Mouse (Mus musculus): Measurements from ENCODE around the gene Csnk1g2. TPM values are rescaled to one million over a fixed set of nuclear protein-coding genes. Genes with fewer than 3 reads are reported as not detected.
"Not testable (repeated sequence)": the region's sequence is repeated elsewhere in the genome, so short reads cannot be mapped to it uniquely, and the experiment has no call there.

The Csnk1g2 gene
- polyA plus RNA-seq, 1 experiment from 2014 or later: 9.8 TPM

GRCm38 (mm10) chr10:80589879-80590854, 32.5 kb upstream of the Csnk1g2 start, which contains the start of gene Abhd17a:
Gene Abhd17a, minus strand, starts transcription at chr10:80590341.
- Histone ChIP-seq H3K4me3 (ENCODE audit: low read depth, low read length) (peak within 1 kb of the TSS; percentile 97), H3K4me2 (ENCODE audit: low read depth, low read length) (peak within 1 kb of the TSS; percentile 92), H3K27me3 (ENCODE audit: control insufficient read depth, insufficient read depth, low read depth, low read length) (no peaks in the 10 kb centered on the region), H3K4me1 (ENCODE audit: control insufficient read depth, low read depth, low read length) (peaks cover 36% of the 10 kb centered on the region), H3K27ac (ENCODE audit: low read length) (peak within 1 kb of the TSS; percentile 73), H3K9me3 (replicated peaks; ENCODE audit: control insufficient read depth, low read length) (no peaks in the 10 kb centered on the region), H3K36me3 (ENCODE audit: control insufficient read depth, insufficient read depth) (peaks cover 5% of the 10 kb centered on the region), H3K9ac (ENCODE audit: low read depth, low read length) (peak within 1 kb of the TSS; percentile 97)
- peak; percentile 96 for ATAC-seq (ENCODE audit: low read depth)
- WGBS (ENCODE audit: insufficient replicate concordance): under 1% methylated on average over 73 of the region's 73 CpGs

- no peak for ATAC-seq (ENCODE audit: low read depth)
- no peaks in the 10 kb centered on the region for H3K9me3 ChIP-seq (replicated peaks; ENCODE audit: control insufficient read depth, low read length)
- no peak overlapping the region for H3K9ac ChIP-seq (ENCODE audit: low read depth, low read length)
- H3K27ac ChIP-seq (ENCODE audit: low read length): no peak overlapping the region
- no peaks in the 10 kb centered on the region for H3K27me3 ChIP-seq (ENCODE audit: control insufficient read depth, insufficient read depth, low read depth, low read length)
- no peaks in the 10 kb centered on the region for H3K36me3 ChIP-seq (ENCODE audit: control insufficient read depth, insufficient read depth)
- WGBS (ENCODE audit: insufficient replicate concordance): 52% methylated on average over 4 of the region's 4 CpGs
- peaks cover 27% of the 10 kb centered on the region for H3K4me1 ChIP-seq (ENCODE audit: control insufficient read depth, low read depth, low read length)
- no peak overlapping the region for H3K4me2 ChIP-seq (ENCODE audit: low read depth, low read length)
- H3K4me3 ChIP-seq (ENCODE audit: low read depth, low read length): no peak overlapping the region
Measured at GRCm38 (mm10) chr10:80596318-80596717, 26.3 kb upstream of the Csnk1g2 start.

GRCm38 (mm10) chr10:80602698-80603325, 19.8 kb upstream of the Csnk1g2 start, which contains the start of the genes Scamp4 and Adat3:
Gene Scamp4, plus strand, starts transcription at chr10:80602872.
Gene Adat3, plus strand, starts transcription at chr10:80602880.
- Histone ChIP-seq H3K9ac (ENCODE audit: low read depth, low read length) (peak within 1 kb of the TSS; percentile 76), H3K4me3 (ENCODE audit: low read depth, low read length) (peak within 1 kb of the TSS; percentile 70), H3K4me1 (ENCODE audit: control insufficient read depth, low read depth, low read length) (peaks cover 58% of the 10 kb centered on the region), H3K4me2 (ENCODE audit: low read depth, low read length) (peak within 1 kb of the TSS; percentile 97), H3K27ac (ENCODE audit: low read length) (peak within 1 kb of the TSS; percentile 90), H3K36me3 (ENCODE audit: control insufficient read depth, insufficient read depth) (peaks cover 18% of the 10 kb centered on the region), H3K27me3 (ENCODE audit: control insufficient read depth, insufficient read depth, low read depth, low read length) (no peaks in the 10 kb centered on the region), H3K9me3 (replicated peaks; ENCODE audit: control insufficient read depth, low read length) (no peaks in the 10 kb centered on the region)
- WGBS (ENCODE audit: insufficient replicate concordance): under 1% methylated on average over 54 of the region's 54 CpGs
- ATAC-seq (ENCODE audit: low read depth): peak; percentile 85

- H3K27ac ChIP-seq (ENCODE audit: low read length): peak overlapping the region; percentile 90
- no peaks in the 10 kb centered on the region for H3K27me3 ChIP-seq (ENCODE audit: control insufficient read depth, insufficient read depth, low read depth, low read length)
- peaks cover 55% of the 10 kb centered on the region for H3K4me1 ChIP-seq (ENCODE audit: control insufficient read depth, low read depth, low read length)
- H3K4me3 ChIP-seq (ENCODE audit: low read depth, low read length): peak overlapping the region; percentile 70
- H3K4me2 ChIP-seq (ENCODE audit: low read depth, low read length): peak overlapping the region; percentile 97
- 18% methylated on average over 7 of the region's 7 CpGs for WGBS (ENCODE audit: insufficient replicate concordance)
- peaks cover 22% of the 10 kb centered on the region for H3K36me3 ChIP-seq (ENCODE audit: control insufficient read depth, insufficient read depth)
- no peak for ATAC-seq (ENCODE audit: low read depth)
- H3K9me3 ChIP-seq (replicated peaks; ENCODE audit: control insufficient read depth, low read length): no peaks in the 10 kb centered on the region
- peak overlapping the region; percentile 76 for H3K9ac ChIP-seq (ENCODE audit: low read depth, low read length)
Measured at GRCm38 (mm10) chr10:80603364-80603763, 19.3 kb upstream of the Csnk1g2 start.

GRCm38 (mm10) chr10:80604001-80604509, 18.6 kb upstream of the Csnk1g2 start:
- H3K27ac ChIP-seq (ENCODE audit: low read length): peak overlapping the region; percentile 90
- WGBS (ENCODE audit: insufficient replicate concordance): 48% methylated on average over 7 of the region's 7 CpGs
- peak overlapping the region; percentile 70 for H3K4me3 ChIP-seq (ENCODE audit: low read depth, low read length)
- peak overlapping the region; percentile 76 for H3K9ac ChIP-seq (ENCODE audit: low read depth, low read length)
- H3K4me1 ChIP-seq (ENCODE audit: control insufficient read depth, low read depth, low read length): peaks cover 48% of the 10 kb centered on the region
- H3K27me3 ChIP-seq (ENCODE audit: control insufficient read depth, insufficient read depth, low read depth, low read length): no peaks in the 10 kb centered on the region
- no peaks in the 10 kb centered on the region for H3K9me3 ChIP-seq (replicated peaks; ENCODE audit: control insufficient read depth, low read length)
- peak; percentile 76 for ATAC-seq (ENCODE audit: low read depth)
- peak overlapping the region; percentile 97 for H3K4me2 ChIP-seq (ENCODE audit: low read depth, low read length)
- peaks cover 23% of the 10 kb centered on the region for H3K36me3 ChIP-seq (ENCODE audit: control insufficient read depth, insufficient read depth)

- Histone ChIP-seq H3K9ac (ENCODE audit: low read depth, low read length) (peak overlapping the region; percentile 76), H3K27me3 (ENCODE audit: control insufficient read depth, insufficient read depth, low read depth, low read length) (no peaks in the 10 kb centered on the region), H3K4me1 (ENCODE audit: control insufficient read depth, low read depth, low read length) (peaks cover 43% of the 10 kb centered on the region), H3K9me3 (replicated peaks; ENCODE audit: control insufficient read depth, low read length) (no peaks in the 10 kb centered on the region), H3K4me3 (ENCODE audit: low read depth, low read length) (no peak overlapping the region), H3K36me3 (ENCODE audit: control insufficient read depth, insufficient read depth) (peaks cover 23% of the 10 kb centered on the region), H3K27ac (ENCODE audit: low read length) (peak overlapping the region; percentile 90), H3K4me2 (ENCODE audit: low read depth, low read length) (peak overlapping the region; percentile 97)
- 67% methylated on average over 2 of the region's 2 CpGs for WGBS (ENCODE audit: insufficient replicate concordance)
- no peak for ATAC-seq (ENCODE audit: low read depth)
Measured at GRCm38 (mm10) chr10:80604988-80605387, 17.6 kb upstream of the Csnk1g2 start.

GRCm38 (mm10) chr10:80605721-80606120, 16.9 kb upstream of the Csnk1g2 start, which contains the start of gene Gm49322:
Gene Gm49322, plus strand, starts transcription at chr10:80606021.
- 67% methylated on average over 3 of the region's 4 CpGs for WGBS (ENCODE audit: insufficient replicate concordance)
- Histone ChIP-seq H3K27ac (ENCODE audit: low read length) (peak within 1 kb of the TSS; percentile 90), H3K9ac (ENCODE audit: low read depth, low read length) (peak within 1 kb of the TSS; percentile 76), H3K36me3 (ENCODE audit: control insufficient read depth, insufficient read depth) (peaks cover 23% of the 10 kb centered on the region), H3K4me2 (ENCODE audit: low read depth, low read length) (peak within 1 kb of the TSS; percentile 97), H3K4me1 (ENCODE audit: control insufficient read depth, low read depth, low read length) (peaks cover 46% of the 10 kb centered on the region)
- H3K27me3 ChIP-seq (ENCODE audit: control insufficient read depth, insufficient read depth, low read depth, low read length); H3K9me3 ChIP-seq (replicated peaks; ENCODE audit: control insufficient read depth, low read length); H3K4me3 ChIP-seq (ENCODE audit: low read depth, low read length); ATAC-seq (ENCODE audit: low read depth): not testable (repeated sequence)

GRCm38 (mm10) chr10:80606306-80606705, 16.3 kb upstream of the Csnk1g2 start:
- Histone ChIP-seq H3K27me3 (ENCODE audit: control insufficient read depth, insufficient read depth, low read depth, low read length) (no peaks in the 10 kb centered on the region), H3K4me2 (ENCODE audit: low read depth, low read length) (no peak overlapping the region), H3K4me3 (ENCODE audit: low read depth, low read length) (no peak overlapping the region), H3K4me1 (ENCODE audit: control insufficient read depth, low read depth, low read length) (peaks cover 44% of the 10 kb centered on the region), H3K36me3 (ENCODE audit: control insufficient read depth, insufficient read depth) (peaks cover 23% of the 10 kb centered on the region), H3K27ac (ENCODE audit: low read length) (no peak overlapping the region), H3K9ac (ENCODE audit: low read depth, low read length) (no peak overlapping the region), H3K9me3 (replicated peaks; ENCODE audit: control insufficient read depth, low read length) (no peaks in the 10 kb centered on the region)
- ATAC-seq (ENCODE audit: low read depth): no peak
- WGBS (ENCODE audit: insufficient replicate concordance): 75% methylated on average over 23 of the region's 23 CpGs

Measured in liver, embryonic 16.5 days (tissue).